Mouse (Mus musculus): ENCODE measurements at regions not wholly inside any gene's neighbourhood (a gene's known extent, or its start where the extent isn't known, plus 50 kb on each side); places are given as distances from the start of the nearest gene placed in this dataset.
A peak's percentile ranks its signal among the peaks of the same experiment; 100 is the strongest.
"Not testable (repeated sequence)": the region's sequence is repeated elsewhere in the genome, so short reads cannot be mapped to it uniquely, and the experiment has no call there.

DNA sequence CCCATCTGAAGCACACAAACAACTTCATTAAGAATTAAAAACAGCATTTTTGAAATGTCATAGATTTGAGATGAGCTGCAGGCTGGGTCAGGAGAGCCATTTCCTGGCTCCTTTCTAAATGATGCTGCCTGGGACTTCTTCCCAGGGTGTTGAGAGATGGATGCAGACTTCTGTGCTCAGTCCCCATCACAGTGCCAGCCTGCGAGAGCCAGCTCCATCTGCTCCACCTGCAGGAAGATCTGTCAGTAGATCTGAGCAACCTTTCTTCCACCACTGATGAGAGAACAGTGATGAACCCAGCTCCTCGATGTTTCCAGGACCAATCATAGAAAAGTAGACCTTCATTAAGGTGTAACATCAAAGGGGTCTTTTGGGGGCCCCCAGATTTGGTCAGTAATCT lies 273.8 kb upstream of the Trpc7 start:
- peak; percentile 68 to 79 for DNase-seq

DNA sequence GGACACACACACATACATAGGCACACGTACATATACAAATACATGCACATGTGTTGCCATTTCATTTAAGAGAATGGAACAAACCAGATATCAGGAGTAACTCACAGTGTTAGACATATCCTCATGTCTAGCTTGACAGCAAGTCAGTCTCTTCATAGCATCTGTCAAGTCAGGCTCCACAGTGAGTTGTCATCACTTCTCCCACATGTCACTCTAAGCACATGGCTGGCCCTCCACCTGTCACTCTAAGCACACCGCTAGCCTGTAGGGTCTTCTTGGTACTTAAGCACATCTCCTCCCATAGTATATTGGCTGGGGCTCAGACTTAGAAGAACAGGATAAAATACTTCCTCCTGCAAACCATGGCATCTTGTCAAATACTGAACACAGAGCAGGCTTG lies 269.6 kb upstream of the Trpc7 start:
- DNase-seq = no peak

DNA sequence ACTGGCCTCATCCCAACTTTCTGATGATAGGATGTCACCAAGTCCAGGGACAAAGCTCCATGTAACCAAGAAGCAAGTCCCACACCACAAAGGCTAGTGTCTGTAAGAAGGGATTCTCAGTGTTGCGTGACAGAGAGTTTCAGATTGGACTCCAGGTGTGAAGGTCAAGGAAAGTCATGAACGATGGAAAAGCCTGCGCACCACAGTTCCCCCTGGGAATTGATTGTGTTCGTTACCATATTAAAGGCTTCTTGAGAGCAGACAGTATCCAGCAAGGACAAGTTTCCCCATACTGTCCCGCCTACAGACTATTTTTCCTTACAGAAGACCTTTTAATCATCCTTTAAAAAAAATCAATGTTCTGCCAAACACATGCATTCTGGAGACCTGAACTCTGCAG lies 257.0 kb upstream of the Trpc7 start:
- DNase-seq = no peak

DNA sequence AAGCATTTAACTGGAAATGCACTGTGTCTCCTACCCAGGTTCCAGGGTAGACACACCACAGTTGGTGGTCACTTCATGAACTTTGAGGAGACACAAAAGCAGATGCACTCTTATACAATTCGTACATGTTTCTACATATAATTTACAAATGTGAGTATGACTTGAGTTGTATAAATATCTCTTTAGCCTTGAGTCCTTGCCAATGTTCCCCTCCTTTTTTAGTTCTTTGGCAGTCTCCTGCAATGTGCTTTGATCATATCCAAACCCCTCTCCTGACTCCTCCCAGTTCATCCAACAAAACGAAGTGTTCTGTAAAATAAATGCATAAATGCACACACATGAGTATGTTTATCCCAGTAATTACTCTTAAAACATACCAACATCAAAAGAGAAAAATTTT lies 251.8 kb upstream of the Trpc7 start:
- DNase-seq = no peak

DNA sequence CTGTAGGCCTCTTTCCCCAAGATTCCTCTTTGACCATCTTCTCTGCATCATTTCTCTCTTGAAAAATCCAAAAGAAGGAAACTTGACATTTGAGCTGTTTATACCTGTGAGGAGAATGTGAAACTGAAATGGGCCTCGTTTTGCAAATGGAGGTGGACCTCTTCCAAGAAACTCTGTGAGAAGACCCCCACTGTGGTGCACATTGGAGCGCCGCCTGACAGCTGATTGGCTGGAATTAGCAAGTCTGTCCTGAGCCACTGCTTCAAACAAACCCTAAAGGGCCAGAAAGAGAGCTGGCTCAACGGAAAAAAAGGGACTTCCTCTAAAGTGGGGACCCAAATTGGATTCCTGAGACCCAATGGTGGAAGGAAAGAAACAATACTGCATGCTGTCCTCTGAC lies 250.9 kb upstream of the Trpc7 start:
- DNase-seq = no peak

DNA sequence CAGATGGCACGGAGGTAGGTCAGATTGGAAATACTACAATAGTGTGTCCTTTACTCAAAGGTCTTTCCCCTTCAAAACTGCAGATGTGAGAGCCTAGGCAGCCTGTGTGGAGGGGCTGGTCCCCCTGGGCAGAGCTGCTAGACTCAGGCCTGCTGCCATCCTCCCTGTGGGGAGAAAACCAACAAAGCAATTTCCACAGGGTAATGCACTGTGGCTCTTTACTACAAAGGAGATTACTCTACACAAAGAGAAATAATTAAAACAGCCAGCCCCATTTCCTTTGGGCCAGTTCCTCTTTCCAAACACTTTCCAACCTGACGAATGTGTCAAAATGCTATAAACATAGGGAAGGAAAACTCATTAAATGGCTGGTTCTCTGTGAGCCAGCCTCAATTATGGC lies 250.0 kb upstream of the Trpc7 start:
- no peak for DNase-seq

DNA sequence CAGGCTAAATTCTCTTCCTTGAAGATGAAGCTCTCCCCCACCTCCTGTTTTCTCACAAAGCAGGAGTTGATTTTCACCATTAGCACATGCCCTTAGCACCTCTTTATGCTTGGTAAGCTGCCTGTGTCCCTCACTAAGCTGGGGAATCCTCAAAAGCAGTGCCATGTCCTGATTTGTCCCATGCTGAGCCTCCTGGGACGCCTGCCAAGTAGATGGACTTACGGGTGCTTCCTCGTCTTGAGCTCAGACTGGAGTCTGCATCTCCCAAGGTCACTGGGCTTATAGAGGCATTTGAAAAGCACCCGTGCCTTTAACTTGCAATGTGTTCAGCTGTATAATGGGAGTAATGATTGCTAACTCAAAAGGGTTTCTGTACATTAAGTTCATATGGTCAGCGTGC lies 247.1 kb upstream of the Trpc7 start:
- DNase-seq = peak; percentile 47 to 71

DNA sequence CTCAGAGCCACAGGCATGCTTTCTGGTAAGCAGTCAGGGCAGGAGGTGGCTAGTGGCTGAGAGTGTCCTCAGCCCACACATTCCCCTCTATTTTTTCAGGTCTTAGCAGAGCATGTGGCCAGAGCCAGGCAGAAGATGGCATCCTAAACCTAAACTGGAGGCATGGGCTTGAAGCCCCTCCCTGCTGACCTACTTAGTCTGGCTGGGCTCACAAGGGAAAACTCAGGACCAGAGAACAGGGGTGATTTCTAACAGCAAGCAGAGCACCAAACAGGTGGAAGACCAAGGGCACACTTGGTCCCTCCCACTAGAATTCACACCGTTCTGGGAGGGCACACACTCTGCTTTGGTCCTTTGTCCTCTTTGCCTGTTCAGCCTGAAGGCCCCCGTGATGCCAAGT lies 246.6 kb upstream of the Trpc7 start:
- DNase-seq = peak; percentile 8 to 10

DNA sequence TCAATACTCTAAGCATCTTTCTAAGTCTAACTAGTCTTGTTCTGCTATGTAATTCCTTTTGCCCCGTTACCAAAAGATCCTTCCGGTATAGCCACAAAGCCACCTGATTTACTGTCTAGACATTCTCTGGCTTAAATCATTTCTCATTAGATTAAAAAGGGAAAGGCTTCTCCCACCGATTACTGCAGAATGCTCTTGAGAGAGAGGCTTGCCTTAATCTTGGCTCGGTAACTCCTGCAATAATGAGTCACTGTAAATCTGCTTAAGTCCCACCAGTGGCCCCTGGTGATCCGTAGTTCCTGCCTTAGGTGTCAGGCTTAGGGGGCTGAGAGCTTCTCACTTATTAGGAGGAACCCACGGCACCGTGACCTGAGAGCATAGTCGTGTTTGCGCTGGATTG lies 220.1 kb upstream of the Trpc7 start:
- DNase-seq = no peak

DNA sequence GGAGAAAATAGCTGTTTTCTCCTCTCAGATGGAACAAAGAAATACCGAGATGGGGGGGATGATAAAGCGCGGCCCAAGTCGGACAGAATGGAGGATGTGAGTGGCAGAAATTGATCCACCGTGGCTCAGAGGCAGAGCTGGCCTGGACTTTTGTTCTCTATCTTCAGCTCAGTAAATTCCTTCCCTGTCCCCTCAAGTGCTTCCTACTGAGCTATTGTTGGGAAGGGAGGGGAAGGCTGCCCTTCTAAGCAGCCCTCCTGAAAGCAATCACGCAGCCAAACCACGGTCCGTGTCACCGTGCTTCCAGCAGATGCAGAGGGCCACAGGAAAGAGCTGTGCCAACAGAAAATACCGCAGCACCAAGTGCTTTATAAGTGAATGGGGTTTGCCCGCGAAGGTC lies 212.2 kb upstream of the Trpc7 start:
- DNase-seq = no peak

DNA sequence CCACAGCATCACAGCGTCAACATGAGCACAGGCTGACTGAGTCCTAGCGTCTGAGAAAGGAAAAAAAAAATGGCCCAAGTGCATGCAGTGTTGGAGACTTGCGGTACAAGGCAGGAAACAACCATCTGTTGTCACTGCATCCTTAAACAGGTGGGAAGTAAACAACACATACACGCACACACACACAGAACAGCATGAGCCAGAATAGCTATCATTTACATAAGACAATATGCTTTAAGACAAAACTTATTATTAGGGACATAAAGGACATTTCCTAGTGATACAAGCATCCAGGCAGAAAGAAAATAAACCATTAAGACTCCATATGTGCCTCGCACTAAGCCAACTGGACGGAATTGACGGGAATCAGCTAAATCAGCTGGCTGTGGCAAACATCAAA lies 203.8 kb upstream of the Trpc7 start:
- no peak for DNase-seq

DNA sequence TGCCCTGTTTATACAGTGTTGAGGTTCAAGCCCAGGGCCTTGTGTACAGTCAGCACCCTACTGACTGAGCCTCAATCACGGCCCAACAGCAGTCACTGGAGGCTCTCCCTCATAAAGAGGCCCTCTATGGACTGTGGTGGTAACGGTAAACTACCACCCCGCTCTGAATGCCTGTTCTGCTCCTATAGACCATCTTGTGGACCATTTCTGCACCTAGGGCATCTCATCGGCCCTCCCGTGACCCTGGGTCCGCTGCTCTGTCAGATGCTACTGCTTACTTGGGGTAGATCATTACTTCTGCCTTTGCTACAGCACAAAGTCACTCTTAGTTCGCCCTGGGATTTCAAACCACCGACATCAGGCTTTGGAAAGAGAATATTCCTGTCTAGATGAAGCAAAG lies 196.1 kb upstream of the Trpc7 start:
- DNase-seq = no peak

DNA sequence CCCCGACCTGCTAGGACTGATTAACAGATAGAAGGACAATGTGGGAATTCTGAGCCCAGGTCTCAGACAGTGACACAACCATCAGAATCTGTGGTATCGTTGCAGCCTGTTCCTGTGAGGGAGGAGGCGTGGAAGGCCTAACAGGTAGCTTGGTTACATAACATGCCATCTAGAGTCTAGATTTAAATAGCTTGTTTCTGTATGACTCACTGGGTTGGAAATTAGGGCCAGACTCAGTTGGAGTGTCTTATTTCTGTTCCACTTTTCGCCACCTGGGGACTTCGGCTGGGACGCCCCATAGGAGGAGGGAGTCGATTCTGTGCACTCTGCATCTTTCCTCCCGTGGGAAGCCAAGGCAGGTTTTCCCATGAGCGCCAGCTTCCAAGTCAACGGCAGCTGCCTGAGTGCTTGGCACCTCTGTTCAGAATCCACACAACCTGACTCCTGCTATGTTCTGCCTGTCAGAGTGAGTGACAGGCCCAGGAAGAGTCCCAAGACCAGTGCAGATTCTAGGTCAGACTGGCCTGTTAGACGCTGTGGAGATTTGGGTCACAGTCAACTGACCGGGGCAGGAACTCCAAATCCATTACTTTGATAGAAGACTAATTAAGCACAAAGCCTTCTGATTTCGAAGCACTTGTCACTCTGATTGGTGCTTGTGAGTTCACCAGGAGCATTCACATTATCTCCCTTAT lies 193.7 kb upstream of the Trpc7 start:
- peak; percentile 31 to 32 for DNase-seq

DNA sequence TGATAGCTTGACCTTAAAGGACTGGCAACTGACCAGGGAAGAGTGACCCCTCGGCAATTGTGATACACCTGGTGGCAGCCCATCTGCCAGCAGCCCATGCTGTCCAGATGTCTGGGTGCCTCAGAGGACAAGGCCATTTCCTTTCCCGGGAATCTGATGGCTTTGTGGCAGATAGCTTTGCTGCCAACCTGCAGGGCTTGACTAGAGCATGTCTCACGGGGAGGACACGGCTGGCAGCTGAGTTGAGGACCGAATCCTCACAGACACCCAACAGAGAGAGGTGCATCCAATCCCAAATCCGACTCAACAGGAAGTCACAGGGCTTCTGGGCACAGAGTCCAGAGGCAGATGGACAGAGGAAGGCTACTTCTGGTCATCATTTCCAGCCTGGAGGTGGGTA lies 192.2 kb upstream of the Trpc7 start:
- peak; percentile 44 to 48 for DNase-seq

DNA sequence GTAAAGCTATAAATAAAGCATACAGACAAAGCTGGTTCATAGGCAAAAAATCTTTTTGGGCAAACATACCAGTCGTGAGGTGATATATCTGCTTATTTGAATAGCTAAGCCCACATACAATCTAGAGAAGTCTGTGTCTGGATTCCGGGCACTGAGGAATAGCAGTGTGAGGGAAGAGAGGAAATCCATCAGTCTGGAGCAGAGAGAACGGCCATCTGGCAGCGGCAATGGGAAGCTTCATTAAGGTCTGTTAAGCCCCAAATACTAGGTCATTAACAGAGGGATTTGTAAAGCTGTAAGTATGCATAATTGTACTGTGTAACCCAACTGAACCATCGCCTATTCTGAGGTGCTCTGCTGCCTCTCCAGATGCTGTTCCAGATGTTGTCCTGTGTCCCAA lies 191.6 kb upstream of the Trpc7 start:
- peak; percentile 34 to 56 for DNase-seq

DNA sequence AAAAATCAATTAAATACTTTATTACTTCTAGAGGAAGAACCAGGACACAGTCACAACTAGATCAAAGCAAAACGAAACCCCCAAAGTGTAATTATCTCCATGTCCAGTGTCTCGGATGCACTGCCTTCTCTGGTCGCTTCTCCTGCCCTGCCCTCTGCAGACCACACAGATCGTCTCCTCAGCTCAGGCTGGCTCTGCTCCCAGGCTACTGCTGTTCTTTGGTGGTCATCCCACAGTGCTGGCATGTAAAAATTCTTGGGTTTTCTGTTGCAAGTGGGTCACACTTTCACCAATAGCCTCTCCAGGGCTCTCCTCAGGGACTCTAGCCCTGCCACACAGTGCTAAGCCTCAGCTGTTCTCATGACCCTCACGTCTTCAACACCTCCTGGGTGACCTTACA lies 188.0 kb upstream of the Trpc7 start:
- DNase-seq = peak; percentile 38 to 67

DNA sequence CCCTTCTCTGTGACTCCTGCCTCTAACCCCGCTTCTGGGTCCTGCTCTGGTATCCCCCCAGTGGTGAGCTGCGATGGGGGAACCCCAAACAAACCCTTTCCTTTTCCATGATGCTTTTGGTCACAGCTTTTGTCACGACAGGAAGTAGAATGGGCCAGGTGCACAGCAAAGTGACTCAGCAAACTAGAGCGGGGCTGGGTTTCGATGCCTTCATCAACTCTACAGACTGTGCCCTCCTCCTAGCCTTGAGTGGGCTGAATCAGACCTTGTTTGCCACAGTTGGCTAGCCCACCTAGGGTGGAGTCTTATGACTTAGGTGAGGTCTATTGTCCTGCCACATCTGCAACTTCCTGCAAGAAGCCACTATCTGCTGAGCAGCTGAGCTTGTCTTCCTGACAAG lies 174.7 kb upstream of the Trpc7 start:
- DNase-seq = no peak

DNA sequence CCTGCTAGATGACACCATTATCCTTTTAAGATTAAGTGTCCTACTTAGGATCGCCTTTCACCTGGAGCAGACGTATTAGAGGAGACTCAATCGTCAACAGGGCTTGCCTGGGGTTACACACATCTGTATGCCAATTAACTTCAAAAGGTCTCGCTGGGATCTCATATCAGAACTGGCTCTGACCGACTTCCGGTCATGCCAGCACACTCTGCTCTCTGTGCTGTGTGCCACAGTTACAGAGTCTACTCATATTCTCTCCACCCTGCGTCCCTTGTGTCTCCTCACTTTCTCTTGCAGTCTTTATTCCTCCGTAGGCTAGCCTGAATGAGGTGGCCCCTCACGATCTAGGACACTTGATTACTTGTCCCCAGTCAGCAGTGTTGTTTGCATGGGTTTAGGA lies 165.9 kb upstream of the Trpc7 start:
- no peak for DNase-seq

DNA sequence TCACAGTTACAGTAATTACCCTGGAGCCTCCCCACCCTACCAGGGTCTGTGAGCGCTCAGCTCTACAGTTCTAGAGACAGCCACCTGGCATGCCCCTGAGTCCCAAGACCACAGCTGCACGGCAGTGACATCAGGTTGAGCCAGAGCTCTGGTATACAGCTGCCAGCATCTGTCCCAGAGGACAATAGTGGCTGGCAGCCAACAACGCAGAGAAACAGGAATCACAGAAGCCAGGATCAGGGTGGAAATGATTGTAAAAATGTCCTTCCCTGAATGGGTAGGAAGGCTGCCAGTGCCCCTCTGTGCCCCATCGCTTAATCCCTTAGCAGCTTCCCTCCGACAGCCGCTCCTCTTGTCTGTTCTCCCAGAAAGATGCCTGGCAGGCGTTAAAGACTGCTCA lies 165.3 kb upstream of the Trpc7 start:
- no peak for DNase-seq

DNA sequence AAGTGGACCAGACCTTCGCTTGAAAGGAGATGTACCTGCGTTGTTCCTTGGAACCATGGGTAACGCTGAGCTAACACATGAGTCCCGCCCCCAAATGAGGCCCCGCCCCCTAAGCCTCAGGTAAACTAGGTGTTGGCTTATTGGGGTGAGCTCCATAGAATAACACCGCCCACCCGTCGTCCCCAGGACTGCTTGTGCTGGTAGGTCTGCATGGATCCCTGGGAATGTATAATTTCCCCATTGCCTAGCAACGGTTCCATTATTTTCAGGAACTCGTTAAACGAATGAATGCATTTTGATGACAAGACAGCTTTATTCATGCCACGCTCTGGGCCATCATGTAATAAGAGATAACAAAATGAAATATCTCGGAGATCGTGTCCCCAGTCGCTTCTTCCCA lies 161.0 kb upstream of the Trpc7 start:
- no peak for DNase-seq

DNA sequence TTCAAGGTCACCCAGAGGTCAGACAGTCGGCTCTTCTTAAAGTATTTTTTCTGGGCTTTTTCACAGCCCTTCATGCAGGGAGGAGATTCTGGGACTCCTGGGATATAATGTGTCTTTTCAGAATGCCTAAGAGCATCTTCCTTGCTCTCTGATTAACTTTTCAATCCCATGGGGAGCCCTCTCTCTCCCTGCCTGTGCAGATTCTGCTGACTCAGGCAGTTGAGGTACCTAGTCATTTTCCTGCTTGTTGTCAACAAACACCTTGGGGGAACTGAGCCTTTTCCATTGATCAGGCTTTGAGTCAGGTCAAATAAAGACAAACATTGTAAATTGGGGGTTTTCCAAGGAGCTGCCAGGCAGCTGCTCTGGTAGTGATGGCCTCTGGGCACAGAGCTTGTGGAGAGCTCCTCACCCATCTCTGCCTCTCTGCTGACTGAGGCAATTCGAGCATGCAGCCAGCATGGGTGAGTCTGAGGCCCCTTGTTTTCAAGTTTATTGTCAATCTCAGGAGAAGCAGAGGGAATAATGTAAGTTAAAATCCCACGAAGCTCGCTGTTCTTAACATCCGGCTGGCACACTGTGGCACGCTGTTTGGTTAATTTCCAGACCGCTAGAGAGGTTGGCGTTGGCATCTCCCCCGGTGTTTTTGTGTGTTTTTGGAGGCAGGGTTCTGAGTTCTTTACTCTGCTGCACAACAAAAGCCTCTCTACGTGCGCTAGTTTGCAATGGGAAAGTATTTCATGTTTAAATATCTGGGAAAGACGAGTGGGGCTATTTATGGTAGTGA lies 159.8 kb upstream of the Trpc7 start:
- DNase-seq = no peak

DNA sequence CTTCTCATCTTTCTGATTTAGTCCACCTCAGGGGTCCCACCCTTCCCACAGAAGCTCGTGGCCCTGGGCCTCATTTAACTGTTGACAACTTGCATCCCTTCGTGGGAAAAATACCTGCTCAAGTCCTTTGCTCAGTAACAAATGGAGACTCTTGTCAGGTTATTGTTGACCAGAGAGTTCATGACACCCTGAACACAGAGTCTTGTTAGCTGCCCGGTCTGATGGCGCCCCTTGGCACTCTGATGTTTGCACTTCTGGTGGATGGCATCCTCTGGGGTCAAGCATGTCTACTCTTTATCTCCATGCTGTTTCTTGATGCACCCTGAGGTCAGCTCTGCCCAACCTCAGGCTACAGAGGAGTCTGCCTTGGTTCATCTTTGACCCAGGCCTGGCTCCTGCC lies 157.6 kb upstream of the Trpc7 start:
- DNase-seq = no peak

DNA sequence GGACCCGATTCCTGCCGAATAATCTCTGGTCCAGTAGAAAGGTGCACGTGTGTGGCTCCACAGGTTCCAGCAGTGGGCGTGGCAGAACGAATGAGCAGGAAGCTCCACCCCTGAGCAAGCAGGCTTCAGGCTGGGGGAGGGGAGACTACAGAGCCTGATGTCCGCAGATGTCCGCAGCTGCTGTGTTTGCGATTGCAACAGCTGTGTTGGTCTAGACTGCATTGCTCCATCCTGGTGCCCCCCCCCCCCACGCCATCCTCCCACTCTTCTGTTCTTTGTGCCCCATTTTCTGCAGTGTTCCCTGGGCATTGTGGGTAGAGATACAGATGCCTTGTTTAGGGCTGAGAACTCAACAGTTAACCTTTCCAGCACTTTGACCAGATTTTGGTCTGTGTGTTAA lies 150.3 kb upstream of the Trpc7 start:
- DNase-seq = not testable (repeated sequence)

DNA sequence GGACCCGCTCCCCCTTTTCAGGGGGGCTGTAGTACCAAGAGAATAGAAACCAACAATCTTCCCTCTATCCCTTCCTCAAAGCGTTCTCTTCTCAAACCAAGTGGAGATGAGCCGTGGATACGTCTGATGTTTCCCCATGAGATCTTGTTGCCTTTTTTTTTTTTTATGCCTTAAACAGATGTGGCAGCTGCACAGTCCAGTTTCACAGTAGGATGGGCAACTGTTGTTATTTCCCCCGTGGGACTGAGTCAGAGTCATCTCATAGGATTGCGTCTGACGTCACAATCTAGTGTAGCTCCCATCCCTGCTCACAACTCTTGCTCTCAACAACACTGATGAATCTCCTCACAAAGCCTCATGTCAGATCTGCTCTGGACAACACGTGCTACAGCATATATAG lies 148.7 kb upstream of the Trpc7 start:
- DNase-seq = no peak

All from cerebellum, postnatal 25 days (tissue).